Mouse (Mus musculus): ENCODE measurements around the gene Dact1.

DNA sequence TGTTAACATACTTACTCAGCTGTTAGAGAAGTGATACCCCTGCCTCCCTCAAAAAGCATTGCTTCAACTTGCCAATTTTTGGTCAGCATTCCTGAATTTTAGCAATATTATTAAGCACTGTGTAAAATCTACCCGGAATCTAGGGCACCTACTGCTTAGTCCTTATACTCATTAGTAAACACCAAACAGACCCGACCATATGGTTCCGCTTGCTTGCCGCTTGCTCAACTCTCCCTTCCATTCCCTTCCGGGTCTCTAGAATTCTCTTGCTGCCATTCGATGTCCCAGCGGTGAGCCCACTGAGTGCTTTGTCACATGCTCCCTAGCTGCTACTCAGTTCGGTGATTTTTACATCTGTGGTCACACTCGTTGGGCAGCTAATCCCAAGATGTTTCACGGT lies 45.0 kb downstream of the Dact1 start:
- TF ChIP-seq POLR2A (IDR thresholded peaks at IDR 0.05; ENCODE audit: low read depth, low read length) (no peak), CTCF (IDR thresholded peaks at IDR 0.05; ENCODE audit: borderline replicate concordance, insufficient read depth, low read length) (no peak)

Data from embryonic fibroblast, embryonic 13.5 days (primary cell).